Mouse (Mus musculus): ENCODE measurements around the gene Prrxl1.

The Prrxl1 gene

GRCm38 (mm10) chr14:32628584-32628983 lies 29.4 kb downstream of the Prrxl1 start:
- no peak for DNase-seq

GRCm38 (mm10) chr14:32632908-32633600 lies 33.8 kb downstream of the Prrxl1 start:
- no peak for DNase-seq

- no peak for DNase-seq
Measured at GRCm38 (mm10) chr14:32634015-32634682, 34.9 kb downstream of the Prrxl1 start.

GRCm38 (mm10) chr14:32638485-32638884 lies 39.3 kb downstream of the Prrxl1 start:
- no peak for DNase-seq

GRCm38 (mm10) chr14:32659781-32660180 lies 60.6 kb downstream of the Prrxl1 start:
- no peak for DNase-seq

- no peak for DNase-seq
Measured at GRCm38 (mm10) chr14:32663099-32663498, 63.9 kb downstream of the Prrxl1 start.

GRCm38 (mm10) chr14:32673178-32673577 lies 74.0 kb downstream of the Prrxl1 start:
- no peak for DNase-seq

- no peak for DNase-seq
Measured at GRCm38 (mm10) chr14:32678565-32678964, 79.4 kb downstream of the Prrxl1 start.

GRCm38 (mm10) chr14:32681603-32682002 lies 82.4 kb downstream of the Prrxl1 start:
- DNase-seq, result no peak

- DNase-seq, result no peak
Measured at GRCm38 (mm10) chr14:32682536-32682935, 83.3 kb downstream of the Prrxl1 start.

- DNase-seq, result no peak
Measured at GRCm38 (mm10) chr14:32683251-32683838, 84.1 kb downstream of the Prrxl1 start.

- DNase-seq, result no peak
Measured at GRCm38 (mm10) chr14:32683982-32684734, 85.0 kb downstream of the Prrxl1 start.

GRCm38 (mm10) chr14:32684735-32685105 lies 85.5 kb downstream of the Prrxl1 start:
- no peak for DNase-seq

GRCm38 (mm10) chr14:32685124-32685826 lies 86.1 kb downstream of the Prrxl1 start, which contains the start of gene 3425401B19Rik:
Gene 3425401B19Rik, minus strand, starts transcription at chr14:32685293.
- no peak for DNase-seq

- DNase-seq, result no peak
Measured at GRCm38 (mm10) chr14:32695906-32696305, 96.7 kb downstream of the Prrxl1 start.

- DNase-seq, result no peak
Measured at GRCm38 (mm10) chr14:32696344-32696743, 97.1 kb downstream of the Prrxl1 start.

- no peak for DNase-seq
Measured at GRCm38 (mm10) chr14:32697774-32698173, 98.6 kb downstream of the Prrxl1 start.

GRCm38 (mm10) chr14:32698556-32698955 lies 99.3 kb downstream of the Prrxl1 start:
- no peak for DNase-seq

All from thymus, postnatal 36 days (tissue).